Mouse (Mus musculus) liver, postnatal 0 days (tissue): Measurements from ENCODE around the gene Ubr4.

ENCODE experiments used
- CTCF ChIP-seq: sonication (generic); IDR thresholded peaks from 2 replicates; pipeline ENCODE4 v1.5.1; 2016; ENCODE audit warnings: antibody characterized with exemption, low read depth
- EP300 ChIP-seq: IDR thresholded peaks from 2 replicates; pipeline ENCODE4 v1.6.1; 2016; ENCODE audit warnings: antibody characterized with exemption, low read depth, mild to moderate bottlenecking

DNA sequence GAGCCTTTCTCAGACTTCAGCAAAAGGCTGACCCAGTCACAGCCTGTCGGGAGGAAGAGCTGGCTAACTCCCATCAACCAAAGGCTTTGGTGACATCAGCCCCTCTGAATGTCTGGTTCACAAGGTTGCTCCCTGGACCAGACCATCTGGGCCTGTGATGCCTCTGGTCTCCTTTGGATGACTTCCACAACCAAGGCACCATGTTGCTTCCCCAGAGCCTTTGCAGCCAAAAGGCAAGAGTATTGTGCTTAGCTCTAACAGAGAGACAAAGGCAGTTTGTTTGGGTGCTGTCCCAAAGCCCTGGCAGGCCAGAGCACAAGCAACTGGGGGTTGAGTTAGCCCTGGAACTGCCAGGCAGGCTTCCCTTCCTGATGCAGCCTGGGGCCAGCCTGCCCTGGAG lies 137.5 kb downstream of the Ubr4 start:
- TF ChIP-seq EP300 (no peak), CTCF (no peak)
